Mouse (Mus musculus) liver, postnatal 0 days (tissue): ENCODE measurements around the gene Fam57b.
A peak's percentile ranks its signal among the peaks of the same experiment; 100 is the strongest.

Source experiments
- CTCF ChIP-seq: sonication (generic); IDR thresholded peaks from 2 replicates; pipeline ENCODE4 v1.5.1; 2016; ENCODE audit warnings: antibody characterized with exemption, low read depth
- EP300 ChIP-seq: IDR thresholded peaks from 2 replicates; pipeline ENCODE4 v1.6.1; 2016; ENCODE audit warnings: antibody characterized with exemption, low read depth, mild to moderate bottlenecking

DNA sequence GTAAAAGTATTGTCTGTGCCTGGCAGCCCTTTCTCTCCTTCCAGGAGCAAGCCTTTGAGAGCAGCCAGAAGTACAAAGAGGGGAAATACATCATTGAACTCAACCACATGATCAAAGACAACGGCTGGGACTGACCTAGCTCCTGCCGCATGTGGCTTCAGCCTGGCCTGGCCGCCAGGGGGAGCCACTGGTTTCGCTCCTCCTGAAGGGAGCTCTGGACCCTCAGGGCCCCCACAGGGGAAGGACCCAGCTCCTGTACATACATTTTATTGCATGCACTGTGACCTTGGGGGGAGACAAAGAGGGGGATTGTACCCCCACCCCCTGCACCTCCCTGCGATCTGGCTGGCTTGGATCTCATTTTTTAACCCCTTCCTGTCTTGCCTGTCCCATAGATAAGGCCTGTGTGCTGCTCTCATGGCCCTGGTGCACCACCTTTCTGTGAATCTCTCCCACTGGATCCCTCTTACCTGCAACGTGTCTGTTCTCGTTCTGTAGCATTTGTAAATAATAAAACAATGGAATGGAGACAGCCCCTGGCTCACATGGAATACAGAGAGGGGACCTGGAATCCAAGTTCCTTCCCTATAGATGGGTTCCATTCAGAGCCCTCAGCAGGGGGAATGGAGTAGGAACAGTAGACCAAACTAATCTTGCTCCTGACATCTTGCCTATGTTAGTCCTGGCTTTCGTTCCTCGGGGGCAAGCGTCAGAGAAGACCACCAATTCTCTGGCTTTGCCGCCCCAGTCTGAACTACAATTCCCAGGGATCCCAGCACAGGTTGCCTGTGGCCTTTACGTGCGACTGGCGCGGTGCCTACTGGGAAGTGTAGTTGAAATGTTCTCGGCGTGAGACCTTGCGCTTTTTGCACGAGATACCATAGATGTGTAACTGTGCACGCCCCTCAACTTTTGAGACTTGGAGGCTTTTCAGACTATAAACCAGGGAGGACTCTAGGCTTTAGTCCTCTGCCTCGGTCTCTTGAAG is 17.2 kb upstream of the Fam57b start:
- peak; percentile 98 for TF ChIP-seq CTCF
- no peak for TF ChIP-seq EP300
